Mouse (Mus musculus): ENCODE results near the gene Icos. TPM values are rescaled to one million over a fixed set of nuclear protein-coding genes. Genes with fewer than 3 reads are reported as not detected.

The Icos gene
- polyA plus RNA-seq, 1 experiment: not detected

GRCm38 (mm10) chr1:60938974-60939373, 38.8 kb upstream of the Icos start:
- Histone ChIP-seq H3K27me3 (ENCODE audit: control insufficient read depth, insufficient read depth, insufficient read length) (no peaks in the 10 kb centered on the region), H3ac (ENCODE audit: control insufficient read depth, insufficient read length, low read depth) (no peak overlapping the region), H3K4me3 (ENCODE audit: insufficient read depth, poor library complexity, severe bottlenecking) (no peak overlapping the region), H3K79me3 (ENCODE audit: low read depth) (no peaks in the 10 kb centered on the region), H3K79me2 (ENCODE audit: control insufficient read depth, insufficient read depth) (no peaks in the 10 kb centered on the region), H3K36me3 (ENCODE audit: control insufficient read depth, insufficient read depth) (no peaks in the 10 kb centered on the region)
- TF ChIP-seq CEBPB (IDR thresholded peaks at IDR 0.05; ENCODE audit: low read depth) (no peak), USF1 (IDR thresholded peaks at IDR 0.05; ENCODE audit: low read depth) (no peak), FOSL1 (IDR thresholded peaks at IDR 0.05; ENCODE audit: insufficient read depth, low read length, poor library complexity, severe bottlenecking) (no peak), CTCF (IDR thresholded peaks at IDR 0.05; ENCODE audit: control insufficient read depth, insufficient read depth, insufficient read length) (no peak), MYOG (IDR thresholded peaks at IDR 0.05; ENCODE audit: control insufficient read depth, extremely low read depth, insufficient read length) (no peak), MAX (IDR thresholded peaks at IDR 0.05) (no peak), MYOD1 (IDR thresholded peaks at IDR 0.05; ENCODE audit: control insufficient read depth, insufficient read length, low read depth) (no peak)

DNA sequence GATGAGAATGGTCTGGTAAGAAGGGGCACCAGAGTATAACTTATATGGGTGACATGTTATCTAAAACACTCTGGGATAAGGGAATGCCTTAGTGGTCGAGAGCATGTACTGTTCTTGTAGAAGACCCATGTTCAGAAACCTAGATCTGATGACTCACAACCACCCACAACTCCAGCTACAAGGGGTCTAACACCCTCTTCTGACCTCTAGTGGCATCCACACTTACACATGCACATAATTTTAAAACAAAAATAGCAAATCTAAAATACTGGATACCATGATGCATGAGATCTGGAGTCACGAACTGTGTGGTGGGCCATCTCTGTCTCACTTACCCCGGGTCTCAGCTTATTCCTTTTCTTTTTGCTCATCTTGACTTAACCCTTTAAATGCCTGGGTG, 37.7 kb upstream of the Icos start:
- no peaks in the 10 kb centered on the region for H3K36me3 ChIP-seq (ENCODE audit: control insufficient read depth, insufficient read depth)
- H3ac ChIP-seq (ENCODE audit: control insufficient read depth, insufficient read length, low read depth): no peak overlapping the region
- no peak overlapping the region for H3K4me3 ChIP-seq (ENCODE audit: insufficient read depth, poor library complexity, severe bottlenecking)
- H3K79me3 ChIP-seq (ENCODE audit: low read depth): no peaks in the 10 kb centered on the region
- TF ChIP-seq MYOG (IDR thresholded peaks at IDR 0.05; ENCODE audit: control insufficient read depth, extremely low read depth, insufficient read length) (no peak), USF1 (IDR thresholded peaks at IDR 0.05; ENCODE audit: low read depth) (no peak), CTCF (IDR thresholded peaks at IDR 0.05; ENCODE audit: control insufficient read depth, insufficient read depth, insufficient read length) (no peak), MAX (IDR thresholded peaks at IDR 0.05) (no peak), CEBPB (IDR thresholded peaks at IDR 0.05; ENCODE audit: low read depth) (no peak)
- H3K27me3 ChIP-seq (ENCODE audit: control insufficient read depth, insufficient read depth, insufficient read length): no peaks in the 10 kb centered on the region
- no peaks in the 10 kb centered on the region for H3K79me2 ChIP-seq (ENCODE audit: control insufficient read depth, insufficient read depth)

DNA sequence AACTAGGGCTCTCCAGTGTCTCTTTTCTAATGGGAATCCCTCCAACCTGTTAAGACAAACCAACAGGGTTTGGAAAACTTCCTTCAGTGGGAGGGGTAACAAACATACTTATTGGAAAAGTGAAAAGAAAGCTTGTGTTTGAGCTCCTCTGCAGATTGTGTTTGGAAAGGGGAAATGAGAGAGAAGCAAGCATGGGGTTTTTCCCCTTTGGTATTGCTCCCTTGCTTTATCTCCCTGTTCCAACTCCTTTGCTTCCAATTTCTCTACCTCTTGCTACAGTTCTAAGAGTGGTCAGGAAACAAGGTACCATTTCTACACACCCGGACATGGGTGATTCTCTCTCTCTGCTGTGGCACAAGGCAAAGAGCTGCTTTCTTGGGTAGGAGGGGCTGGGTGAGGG, 37.1 kb upstream of the Icos start:
- H3K36me3 ChIP-seq (ENCODE audit: control insufficient read depth, insufficient read depth): no peaks in the 10 kb centered on the region
- H3K79me2 ChIP-seq (ENCODE audit: control insufficient read depth, insufficient read depth): no peaks in the 10 kb centered on the region
- no peaks in the 10 kb centered on the region for H3K79me3 ChIP-seq (ENCODE audit: low read depth)
- H3K27me3 ChIP-seq (ENCODE audit: control insufficient read depth, insufficient read depth, insufficient read length): no peaks in the 10 kb centered on the region
- H3K4me3 ChIP-seq (ENCODE audit: insufficient read depth, poor library complexity, severe bottlenecking): no peak overlapping the region
- H3ac ChIP-seq (ENCODE audit: control insufficient read depth, insufficient read length, low read depth): no peak overlapping the region
- no peak for TF ChIP-seq USF1 (IDR thresholded peaks at IDR 0.05; ENCODE audit: low read depth)
- no peak for TF ChIP-seq MAX (IDR thresholded peaks at IDR 0.05)
- no peak for TF ChIP-seq CEBPB (IDR thresholded peaks at IDR 0.05; ENCODE audit: low read depth)
- TF ChIP-seq MYOD1 (IDR thresholded peaks at IDR 0.05; ENCODE audit: control insufficient read depth, insufficient read length, low read depth): no peak
- no peak for TF ChIP-seq FOSL1 (IDR thresholded peaks at IDR 0.05; ENCODE audit: insufficient read depth, low read length, poor library complexity, severe bottlenecking)

DNA sequence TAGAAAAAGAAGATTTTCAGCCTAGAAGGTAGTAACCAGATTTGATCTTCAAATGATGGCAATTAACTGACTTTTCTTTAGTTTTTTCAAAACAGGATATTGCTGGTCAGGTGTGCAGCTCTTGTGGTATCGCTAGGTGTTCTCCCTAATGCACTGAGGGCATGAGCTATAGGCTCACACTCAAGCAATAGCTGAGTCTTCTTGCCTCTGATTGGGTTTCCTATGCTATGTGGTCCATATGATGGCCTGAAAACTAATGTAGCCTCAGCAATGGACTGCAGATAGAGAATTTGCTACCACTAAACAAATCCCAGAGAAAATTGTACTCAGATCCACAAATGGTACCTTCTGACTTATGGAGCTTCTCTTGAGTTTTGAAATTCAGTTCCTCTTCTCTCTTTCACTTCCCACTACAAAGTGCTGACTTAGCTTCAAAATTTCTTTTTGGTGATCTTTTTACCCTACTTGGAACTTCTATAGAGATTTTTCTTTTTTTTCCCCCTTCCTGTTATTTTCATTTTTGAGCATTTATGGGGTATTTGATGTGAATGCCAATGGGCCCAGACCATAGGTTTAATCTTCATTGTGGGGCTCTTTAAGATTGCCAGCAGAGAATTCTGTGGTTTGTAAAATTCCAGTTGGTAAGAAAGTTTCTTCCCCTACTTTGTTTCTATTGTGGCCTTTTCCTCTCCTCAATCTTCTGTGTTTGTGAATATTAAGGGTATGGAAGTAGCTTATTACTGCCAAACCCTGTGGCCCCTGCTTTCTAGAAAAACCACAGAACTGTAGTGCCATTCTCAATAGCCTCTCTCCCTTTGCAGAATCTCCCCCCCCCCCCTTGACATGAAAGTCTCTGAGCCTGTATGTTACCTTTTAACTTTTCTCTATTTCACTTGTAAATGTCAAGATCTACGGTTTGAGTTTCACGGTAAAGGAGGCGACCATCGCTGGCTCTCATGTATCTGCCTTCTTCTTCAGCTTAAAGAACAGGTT, 36.4 kb upstream of the Icos start:
- TF ChIP-seq CEBPB (IDR thresholded peaks at IDR 0.05; ENCODE audit: low read depth) (no peak), FOSL1 (IDR thresholded peaks at IDR 0.05; ENCODE audit: insufficient read depth, low read length, poor library complexity, severe bottlenecking) (no peak), CTCF (IDR thresholded peaks at IDR 0.05; ENCODE audit: control insufficient read depth, insufficient read depth, insufficient read length) (no peak), MAX (IDR thresholded peaks at IDR 0.05) (no peak), MYOD1 (IDR thresholded peaks at IDR 0.05; ENCODE audit: control insufficient read depth, insufficient read length, low read depth) (no peak), MYOG (IDR thresholded peaks at IDR 0.05; ENCODE audit: control insufficient read depth, extremely low read depth, insufficient read length) (no peak), USF1 (IDR thresholded peaks at IDR 0.05; ENCODE audit: low read depth) (no peak)
- Histone ChIP-seq H3K79me3 (ENCODE audit: low read depth) (no peaks in the 10 kb centered on the region), H3K4me3 (ENCODE audit: insufficient read depth, poor library complexity, severe bottlenecking) (no peak overlapping the region), H3K36me3 (ENCODE audit: control insufficient read depth, insufficient read depth) (no peaks in the 10 kb centered on the region), H3K79me2 (ENCODE audit: control insufficient read depth, insufficient read depth) (no peaks in the 10 kb centered on the region), H3ac (ENCODE audit: control insufficient read depth, insufficient read length, low read depth) (no peak overlapping the region), H3K27me3 (ENCODE audit: control insufficient read depth, insufficient read depth, insufficient read length) (no peaks in the 10 kb centered on the region)

DNA sequence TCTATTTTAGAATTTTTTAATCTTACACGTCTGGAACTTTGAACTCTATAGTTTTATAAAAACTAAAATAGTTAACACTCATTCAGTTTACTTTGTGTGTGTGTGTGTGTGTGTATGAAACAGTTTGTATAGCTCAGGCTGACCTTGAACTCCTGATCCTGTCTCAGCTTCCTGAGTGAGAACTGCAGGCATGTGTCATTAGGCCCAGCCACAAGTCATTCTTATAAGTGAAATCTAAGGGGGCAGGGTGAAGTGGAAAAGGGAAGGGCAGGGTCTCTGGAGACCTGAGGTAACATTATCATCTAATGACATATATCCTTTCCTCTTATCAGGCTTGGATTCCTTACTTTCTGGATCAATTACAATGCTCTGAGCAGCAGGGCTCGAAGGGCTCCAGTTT, 34.8 kb upstream of the Icos start:
- no peak for TF ChIP-seq CTCF (IDR thresholded peaks at IDR 0.05; ENCODE audit: control insufficient read depth, insufficient read depth, insufficient read length)
- no peak for TF ChIP-seq FOSL1 (IDR thresholded peaks at IDR 0.05; ENCODE audit: insufficient read depth, low read length, poor library complexity, severe bottlenecking)
- TF ChIP-seq MYOD1 (IDR thresholded peaks at IDR 0.05; ENCODE audit: control insufficient read depth, insufficient read length, low read depth): no peak
- no peak for TF ChIP-seq MAX (IDR thresholded peaks at IDR 0.05)
- TF ChIP-seq MYOG (IDR thresholded peaks at IDR 0.05; ENCODE audit: control insufficient read depth, extremely low read depth, insufficient read length): no peak
- H3K79me2 ChIP-seq (ENCODE audit: control insufficient read depth, insufficient read depth): no peaks in the 10 kb centered on the region
- H3ac ChIP-seq (ENCODE audit: control insufficient read depth, insufficient read length, low read depth): no peak overlapping the region
- H3K79me3 ChIP-seq (ENCODE audit: low read depth): no peaks in the 10 kb centered on the region
- no peak overlapping the region for H3K4me3 ChIP-seq (ENCODE audit: insufficient read depth, poor library complexity, severe bottlenecking)
- no peaks in the 10 kb centered on the region for H3K27me3 ChIP-seq (ENCODE audit: control insufficient read depth, insufficient read depth, insufficient read length)
- H3K36me3 ChIP-seq (ENCODE audit: control insufficient read depth, insufficient read depth): no peaks in the 10 kb centered on the region

Data from C2C12 (cell line).